Mouse (Mus musculus) stomach, embryonic 14.5 days (tissue): Measurements from ENCODE around the gene Sytl3. TPM values are rescaled to one million over a fixed set of nuclear protein-coding genes. Genes with fewer than 3 reads are reported as not detected.

Source experiments
- ATAC-seq: fragments of 200-750 bp; cut with Nextera tagmentation; 2 replicates; pipeline ENCODE4 v1.8.0; 2017; ENCODE audit warnings: low read depth, moderate TSS enrichment; ENCODE audit not compliant: insufficient number of reproducible peaks, insufficient read depth, low FRiP score
- H3K27ac ChIP-seq: fragments of 300-500 bp; sonication (generic); 2 replicates; pipeline ENCODE4 v1.5.1; 2014; ENCODE audit warnings: mild to moderate bottlenecking, low read length, moderate library complexity, mixed read lengths
- H3K27me3 ChIP-seq: fragments of 300-500 bp; sonication (generic); 2 replicates; pipeline ENCODE4 v1.6.1; 2014; ENCODE audit warnings: low read length, control low read depth, mixed read lengths; ENCODE audit not compliant: control insufficient read depth, insufficient read depth
- H3K36me3 ChIP-seq: fragments of 300-500 bp; sonication (generic); 2 replicates; pipeline ENCODE4 v1.6.1; 2014; ENCODE audit warnings: mild to moderate bottlenecking, control low read depth, low read length, moderate library complexity, mixed read lengths; ENCODE audit not compliant: control insufficient read depth, insufficient read depth
- H3K4me1 ChIP-seq: fragments of 300-500 bp; sonication (generic); 2 replicates; pipeline ENCODE4 v1.6.1; 2014; ENCODE audit warnings: low read length, control low read depth, mixed read lengths; ENCODE audit not compliant: control insufficient read depth, insufficient read depth
- H3K4me2 ChIP-seq: fragments of 300-500 bp; sonication (generic); replicated peaks from 2 replicates; pipeline ENCODE4 v1.6.1; 2014; ENCODE audit warnings: low read depth, low read length, control low read depth
- H3K4me3 ChIP-seq: fragments of 300-500 bp; sonication (generic); 2 replicates; pipeline ENCODE4 v1.5.1; 2014; ENCODE audit warnings: low read depth, low read length, control low read depth
- H3K9ac ChIP-seq: fragments of 300-500 bp; sonication (generic); replicated peaks from 2 replicates; pipeline ENCODE4 v1.6.1; 2014; ENCODE audit warnings: low read depth, mild to moderate bottlenecking, control low read depth, low read length, moderate library complexity, mixed read lengths
- H3K9me3 ChIP-seq: fragments of 300-500 bp; sonication (generic); 2 replicates; pipeline ENCODE4 v1.6.1; 2016; ENCODE audit warnings: low read depth, low read length, control low read depth; ENCODE audit not compliant: control insufficient read depth
- WGBS: fragments of 180-500 bp; shearing (Covaris S2); extraction: QIAGEN DNeasy Blood & Tissue Kit; methylation state at CpG from one replicate; pipeline ENCODE4 v1.1.7; 2014; 5-methylcytosine and 5-hydroxymethylcytosine counted together
- polyA plus RNA-seq: library from polyadenylated mRNA; unstranded; fragments of >200 nt; fragmentation: Nextera tagmentation; extraction: Ambion mirVana; gene quantifications from 2 replicates; pipeline ENCODE4 v1.2.1, GENCODE M21; 2014

The Sytl3 gene
- polyA plus RNA-seq, 1 experiment from 2014 or later: 0.90 TPM

DNA sequence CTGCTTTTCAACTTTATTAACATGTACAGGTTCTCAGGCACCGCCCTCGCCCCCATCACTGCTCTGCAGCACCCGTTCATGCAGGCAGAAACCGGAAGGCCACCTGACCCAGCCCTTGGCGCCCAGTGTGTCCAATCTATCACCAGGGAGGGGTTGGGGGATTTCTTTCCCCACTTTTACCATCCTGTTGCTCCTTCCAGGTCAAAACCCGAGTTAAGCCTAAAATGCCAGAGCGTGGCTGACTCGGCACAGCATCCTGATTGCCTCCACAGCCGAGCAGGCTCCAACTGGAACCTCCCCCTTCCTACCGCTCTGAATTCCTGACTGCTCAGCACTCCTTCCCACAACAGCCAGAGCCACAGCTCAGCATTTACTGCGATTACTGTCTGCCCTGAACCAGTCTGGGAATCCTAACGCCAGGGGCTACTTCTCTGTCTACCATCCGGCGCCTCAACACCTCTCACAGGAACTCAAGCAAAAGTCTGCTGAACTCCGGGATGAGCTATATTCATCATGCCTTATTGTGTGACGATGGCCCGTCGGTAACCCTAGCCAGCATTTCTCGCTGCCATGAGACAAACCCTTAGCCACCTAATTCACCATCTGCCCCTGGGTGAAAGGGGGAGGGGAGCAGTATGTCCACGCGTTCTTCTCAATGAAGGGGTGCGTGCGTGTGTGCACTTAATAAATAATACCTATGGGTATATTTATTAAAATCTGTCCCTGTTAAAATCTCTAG is 120.0 kb downstream of the Sytl3 start:
- no peak for ATAC-seq

DNA sequence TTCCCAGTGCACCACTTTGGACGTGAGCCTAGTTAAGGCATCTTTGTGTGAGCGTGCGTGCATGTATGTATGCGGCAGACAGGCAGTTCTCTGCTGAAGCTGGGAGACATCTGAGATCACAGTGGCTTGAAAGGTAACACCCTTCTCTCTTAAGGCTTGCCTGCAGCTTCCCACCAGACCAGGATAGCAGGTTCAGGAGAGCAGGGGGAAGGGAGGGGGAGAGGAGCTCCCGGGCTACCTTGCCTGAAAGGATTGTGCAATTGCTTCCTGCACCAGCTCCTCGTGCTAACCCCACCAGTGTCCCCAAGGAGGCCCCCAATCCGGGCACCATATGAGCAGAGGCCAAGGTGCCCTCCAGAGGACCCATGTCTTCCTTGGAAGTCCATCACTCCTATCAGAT is 120.7 kb downstream of the Sytl3 start:
- H3K36me3 ChIP-seq: no peaks in the 10 kb centered on the region
- H3K27me3 ChIP-seq: 0 out of 2 replicates have a peak, but pooled peaks cover 2% of the 10 kb centered on the region
- 20% methylated on average over 7 of the region's 7 CpGs for WGBS
- H3K4me2 ChIP-seq: peak overlapping the region; percentile 89
- H3K9ac ChIP-seq: 0 out of 2 replicates have a peak overlapping the region, but pooled peaks have one; percentile 18
- peak overlapping the region; percentile 68 for H3K4me3 ChIP-seq
- peaks cover 7% of the 10 kb centered on the region; the same call in 1 of the 2 replicates for H3K4me1 ChIP-seq
- no peaks in the 10 kb centered on the region for H3K9me3 ChIP-seq
- H3K27ac ChIP-seq: peak overlapping the region; percentile 71; the same call in 1 of the 2 replicates
- ATAC-seq: no peak

More for the DNA sequence above, 120.0 kb downstream of the Sytl3 start:
- Histone ChIP-seq H3K9ac (peak overlapping the region; percentile 18; the same call in 1 of the 2 replicates), H3K4me3 (peak overlapping the region; percentile 68), H3K4me1 (peaks cover 7% of the 10 kb centered on the region; the same call in 1 of the 2 replicates), H3K36me3 (no peaks in the 10 kb centered on the region), H3K27ac (peak overlapping the region; percentile 71; the same call in 1 of the 2 replicates), H3K4me2 (peak overlapping the region; percentile 89), H3K9me3 (no peaks in the 10 kb centered on the region), H3K27me3 (0 out of 2 replicates have a peak, but pooled peaks cover 2% of the 10 kb centered on the region)
- 4% methylated on average over 23 of the region's 23 CpGs for WGBS

DNA sequence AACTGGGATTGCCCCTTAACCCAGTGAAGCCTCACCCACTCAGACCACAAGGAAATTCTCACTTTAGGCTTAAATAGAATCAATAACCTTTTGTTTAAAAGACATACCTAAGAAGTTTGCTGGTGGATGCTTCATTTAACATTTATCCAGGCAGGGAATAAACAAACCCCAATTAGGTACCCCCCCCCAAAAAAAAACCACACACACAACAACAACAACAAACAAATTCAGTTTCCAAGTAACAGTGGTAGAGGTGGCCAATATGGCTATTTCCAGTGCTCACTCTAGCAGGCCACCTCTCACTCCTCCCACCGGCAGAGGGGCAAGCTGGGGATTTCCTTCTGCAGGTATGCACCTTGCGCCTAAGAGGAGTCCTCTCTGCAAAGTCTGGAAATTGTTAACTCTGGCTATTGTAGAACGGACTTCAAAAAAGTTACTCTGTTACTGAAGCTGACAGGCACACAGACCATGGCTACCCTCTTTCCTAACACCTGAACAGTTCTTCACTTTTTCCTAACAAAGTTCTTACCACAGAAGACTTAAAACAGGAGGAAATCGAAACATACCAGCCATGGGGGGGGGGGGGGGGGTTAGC is 121.7 kb downstream of the Sytl3 start:
- ATAC-seq: no peak
- H3K27me3 ChIP-seq: 0 out of 2 replicates have a peak, but pooled peaks cover 2% of the 10 kb centered on the region
- no peaks in the 10 kb centered on the region for H3K36me3 ChIP-seq
- peaks cover 7% of the 10 kb centered on the region; the same call in 1 of the 2 replicates for H3K4me1 ChIP-seq
- WGBS: 42% methylated on average over 4 of the region's 4 CpGs
- no peaks in the 10 kb centered on the region for H3K9me3 ChIP-seq
- no peak overlapping the region; the same call in 1 of the 2 replicates for H3K9ac ChIP-seq
- peak overlapping the region; percentile 68 for H3K4me3 ChIP-seq
- H3K27ac ChIP-seq: no peak overlapping the region; the same call in 1 of the 2 replicates
- peak overlapping the region; percentile 89 for H3K4me2 ChIP-seq

DNA sequence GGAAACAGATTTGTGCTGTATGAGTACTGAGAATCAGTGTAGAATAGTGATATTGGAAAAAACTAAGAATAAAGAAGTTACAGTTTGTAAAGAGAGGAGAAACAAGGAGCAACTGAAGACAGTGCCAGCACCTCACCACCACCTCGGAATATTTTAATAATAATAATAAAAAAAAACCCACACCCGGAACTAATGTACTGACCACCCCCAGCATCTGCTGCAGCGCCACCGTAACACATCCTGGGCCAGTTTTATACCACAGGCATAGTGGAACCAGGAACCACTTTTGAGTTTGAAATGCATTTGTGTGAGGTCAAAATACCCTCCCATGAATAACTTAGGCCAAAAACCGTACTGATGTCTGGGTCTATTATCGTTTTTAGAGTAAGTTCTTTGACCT is 122.4 kb downstream of the Sytl3 start:
- Histone ChIP-seq H3K9ac (peak overlapping the region; percentile 77; the same call in 1 of the 2 replicates), H3K4me1 (peaks cover 7% of the 10 kb centered on the region; the same call in 1 of the 2 replicates), H3K4me2 (peak overlapping the region; percentile 89), H3K27ac (no peak overlapping the region; the same call in 1 of the 2 replicates), H3K9me3 (no peaks in the 10 kb centered on the region), H3K4me3 (peak overlapping the region; percentile 68), H3K27me3 (0 out of 2 replicates have a peak, but pooled peaks cover 2% of the 10 kb centered on the region), H3K36me3 (no peaks in the 10 kb centered on the region)
- WGBS: 44% methylated on average over 6 of the region's 6 CpGs
- ATAC-seq: no peak

DNA sequence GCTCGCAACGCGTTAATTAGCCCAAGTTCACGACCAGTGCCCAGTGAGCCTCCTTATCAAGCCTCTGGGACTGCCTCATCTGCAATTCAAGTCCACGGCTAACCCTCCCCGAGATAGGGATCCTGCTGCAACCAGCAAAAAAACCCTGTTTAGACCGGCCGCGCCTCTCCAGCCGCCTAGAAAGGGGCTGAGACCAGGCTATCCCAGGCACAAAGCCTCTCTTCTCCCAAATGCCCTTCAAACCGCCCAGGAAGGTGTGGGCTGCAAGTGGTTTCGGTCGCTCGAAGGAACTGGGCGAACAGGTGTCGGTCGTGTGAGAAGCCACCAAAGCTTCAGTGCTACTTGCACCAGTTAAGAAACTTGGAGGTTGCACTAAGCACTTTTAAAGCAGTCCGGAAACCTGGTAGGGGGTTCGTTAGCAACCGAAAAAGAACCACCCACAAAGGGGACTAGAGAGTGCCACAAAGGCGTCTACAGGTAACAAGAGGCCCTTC is 123.2 kb downstream of the Sytl3 start:
- 1% methylated on average over 21 of the region's 21 CpGs for WGBS
- peak overlapping the region; percentile 77 for H3K9ac ChIP-seq
- H3K4me2 ChIP-seq: peak overlapping the region; percentile 89
- ATAC-seq: no peak
- peaks cover 7% of the 10 kb centered on the region; the same call in 1 of the 2 replicates for H3K4me1 ChIP-seq
- no peaks in the 10 kb centered on the region for H3K36me3 ChIP-seq
- 0 out of 2 replicates have a peak, but pooled peaks cover 2% of the 10 kb centered on the region for H3K27me3 ChIP-seq
- peak overlapping the region; percentile 92; the same call in 1 of the 2 replicates for H3K27ac ChIP-seq
- H3K4me3 ChIP-seq: peak overlapping the region; percentile 68
- no peaks in the 10 kb centered on the region for H3K9me3 ChIP-seq

DNA sequence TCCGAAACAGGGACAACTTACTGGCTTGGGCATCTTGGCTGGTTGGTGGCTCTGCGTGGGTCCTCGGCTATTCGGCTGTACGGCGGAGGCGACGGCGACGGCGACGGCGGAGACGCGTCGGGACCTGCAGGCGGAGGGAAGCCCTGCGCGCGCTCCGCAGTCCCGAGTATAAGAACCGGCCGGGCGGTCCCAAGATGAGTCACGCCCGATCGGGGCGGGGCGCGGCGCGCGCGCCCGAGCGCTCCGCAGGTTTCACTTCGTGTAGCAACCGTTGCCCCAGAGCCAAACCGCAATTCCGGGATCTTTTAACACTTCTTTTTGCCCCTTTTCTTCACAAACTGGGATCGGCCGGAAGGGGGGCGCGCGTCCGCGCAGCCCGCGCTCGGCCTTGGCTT is 123.7 kb downstream of the Sytl3 start, which contains the start of gene Ezr:
TSS of gene Ezr (minus strand) at position 174 of the 395 bp plus-strand sequence.
- peak; percentile 86 for ATAC-seq
- Histone ChIP-seq H3K4me2 (peak within 1 kb of the TSS; percentile 89), H3K4me3 (peak within 1 kb of the TSS; percentile 68), H3K9ac (peak within 1 kb of the TSS; percentile 77), H3K9me3 (no peaks in the 10 kb centered on the region), H3K27me3 (0 out of 2 replicates have a peak, but pooled peaks cover 2% of the 10 kb centered on the region), H3K36me3 (no peaks in the 10 kb centered on the region), H3K4me1 (peaks cover 7% of the 10 kb centered on the region; the same call in 1 of the 2 replicates), H3K27ac (peak within 1 kb of the TSS; percentile 92)
- WGBS: under 1% methylated on average over 52 of the region's 52 CpGs

DNA sequence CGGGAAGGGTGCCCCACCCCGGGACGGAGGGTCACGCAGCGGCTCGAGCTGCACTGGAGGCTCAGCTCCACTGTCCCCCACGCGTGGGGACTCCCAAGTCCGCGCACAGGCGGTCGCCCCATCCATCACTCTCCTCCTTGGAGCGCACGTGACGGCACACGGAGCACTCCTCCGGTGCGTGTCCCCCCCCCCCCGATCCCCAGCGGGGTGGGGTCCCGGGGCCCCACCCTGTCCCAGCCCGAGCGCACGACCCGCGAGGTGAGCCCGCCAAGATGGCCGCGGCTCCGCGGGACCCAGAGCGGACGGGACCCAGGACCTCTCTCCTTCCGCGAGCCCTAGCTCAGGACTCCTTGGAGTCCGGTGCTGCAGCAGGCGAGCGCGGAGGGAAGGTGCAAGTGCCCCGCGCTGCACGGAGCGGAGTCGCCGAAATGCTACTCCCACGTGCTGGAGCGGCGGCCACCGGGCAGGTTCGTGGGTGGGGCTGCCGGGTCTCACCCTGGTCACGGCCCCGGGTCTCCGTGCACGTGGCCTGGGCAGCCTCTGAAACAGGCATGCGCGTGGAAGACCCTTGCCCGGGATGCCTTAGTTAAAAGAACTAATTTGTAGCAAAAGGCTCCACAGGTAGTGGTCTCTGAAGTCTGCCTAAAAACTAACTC is 124.2 kb downstream of the Sytl3 start:
- Histone ChIP-seq H3K4me1 (peaks cover 7% of the 10 kb centered on the region; the same call in 1 of the 2 replicates), H3K4me3 (peak overlapping the region; percentile 68), H3K4me2 (peak overlapping the region; percentile 89), H3K27me3 (0 out of 2 replicates have a peak, but pooled peaks cover 2% of the 10 kb centered on the region), H3K36me3 (no peaks in the 10 kb centered on the region), H3K9ac (peak overlapping the region; percentile 77), H3K9me3 (no peaks in the 10 kb centered on the region), H3K27ac (peak overlapping the region; percentile 92)
- peak; percentile 57; the same call in 1 of the 2 replicates for ATAC-seq
- under 1% methylated on average over 55 of the region's 58 CpGs for WGBS
